Mouse (Mus musculus) E14TG2a.4 (cell line): ENCODE data around the gene Prrxl1.
A peak's percentile ranks its signal among the peaks of the same experiment; 100 is the strongest.

Experiments used
- H3K27me3 ChIP-seq: 2 replicates; pipeline ENCODE4 v1.6.1; 2014; ENCODE audit warnings: low read length, control low read depth; ENCODE audit not compliant: insufficient read depth
- H3K36me3 ChIP-seq: 2 replicates; pipeline ENCODE4 v1.6.1; 2014; ENCODE audit warnings: low read length, control low read depth; ENCODE audit not compliant: insufficient read depth
- H3K4me1 ChIP-seq: replicated peaks from 2 replicates; pipeline ENCODE4 v1.6.1; 2014; ENCODE audit warnings: low read depth, low read length, control low read depth
- H3K4me3 ChIP-seq: replicated peaks from 2 replicates; pipeline ENCODE4 v1.5.1; 2014; ENCODE audit warnings: mild to moderate bottlenecking, low read length
- H3K9me3 ChIP-seq: 2 replicates; pipeline ENCODE4 v1.6.1; 2014; ENCODE audit warnings: low read length, control low read depth
- CTCF ChIP-seq: conservative IDR thresholded peaks from 2 replicates; pipeline ENCODE4 v1.5.1; 2014; ENCODE audit warnings: low read length
- NANOG ChIP-seq: IDR thresholded peaks from 2 replicates; pipeline ENCODE4 v1.6.1; 2014; ENCODE audit warnings: borderline replicate concordance, low read length, mixed read lengths
- POU5F1 ChIP-seq: IDR thresholded peaks from 2 replicates; pipeline ENCODE4 v1.6.1; 2014; ENCODE audit warnings: low read length, borderline replicate concordance

The Prrxl1 gene

GRCm38 (mm10) chr14:32583696-32584095 lies 15.5 kb upstream of the Prrxl1 start:
- Histone ChIP-seq H3K9me3 (no peaks in the 10 kb centered on the region), H3K4me1 (peaks cover 8% of the 10 kb centered on the region), H3K27me3 (peaks cover 4% of the 10 kb centered on the region; the same call in 1 of the 2 replicates), H3K36me3 (peaks cover 2% of the 10 kb centered on the region; the same call in 1 of the 2 replicates), H3K4me3 (no peak overlapping the region)
- TF ChIP-seq NANOG = no peak
- TF ChIP-seq CTCF = no peak
- no peak for TF ChIP-seq POU5F1

DNA sequence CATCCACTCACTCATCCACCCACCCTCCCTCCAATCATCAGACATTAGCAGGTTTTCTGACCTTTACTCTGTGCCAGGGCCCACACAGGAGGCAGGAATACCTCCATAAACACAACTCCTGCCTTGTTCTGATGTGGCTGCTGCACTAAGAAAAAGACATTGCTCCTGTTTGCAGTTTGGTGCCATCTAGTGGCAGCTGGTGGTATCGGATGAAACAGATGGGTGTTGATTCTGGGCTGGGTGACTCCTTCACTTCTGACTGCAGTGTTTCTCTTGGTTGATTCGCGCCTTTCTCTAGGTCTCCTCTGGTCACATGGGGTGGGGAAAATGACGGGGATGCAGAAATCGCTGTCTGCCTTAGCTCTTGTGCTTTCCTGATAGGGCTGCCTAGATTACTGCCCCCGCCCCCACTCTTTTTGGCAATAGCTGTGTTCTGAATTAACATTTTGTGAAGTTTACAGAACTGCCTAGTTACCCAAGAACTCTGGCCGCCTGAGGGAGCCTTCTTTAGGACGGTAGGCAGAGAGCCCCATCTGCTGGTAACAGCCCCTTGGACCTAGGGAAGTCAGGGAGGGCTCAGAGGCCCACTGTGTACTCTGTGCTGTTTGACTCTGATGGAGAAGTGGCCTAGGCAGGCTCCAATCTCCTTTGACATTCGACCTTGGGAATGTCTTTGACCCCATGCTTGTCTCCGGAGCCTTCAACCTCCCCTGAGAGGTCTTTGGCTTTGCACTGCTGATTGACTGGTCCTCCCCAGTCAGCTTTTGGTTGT lies 12.0 kb upstream of the Prrxl1 start:
- H3K27me3 ChIP-seq = peaks cover 16% of the 10 kb centered on the region
- no peaks in the 10 kb centered on the region for H3K36me3 ChIP-seq
- peak overlapping the region; percentile 43; the same call in 1 of the 2 replicates for H3K4me3 ChIP-seq
- H3K9me3 ChIP-seq = no peaks in the 10 kb centered on the region
- TF ChIP-seq CTCF (peak; percentile 88), POU5F1 (no peak), NANOG (no peak)
- peaks cover 8% of the 10 kb centered on the region for H3K4me1 ChIP-seq

GRCm38 (mm10) chr14:32590377-32590776 lies 8.8 kb upstream of the Prrxl1 start:
- H3K9me3 ChIP-seq = no peaks in the 10 kb centered on the region
- no peaks in the 10 kb centered on the region for H3K36me3 ChIP-seq
- peaks cover 8% of the 10 kb centered on the region for H3K4me1 ChIP-seq
- no peak overlapping the region for H3K4me3 ChIP-seq
- TF ChIP-seq POU5F1 (no peak), CTCF (no peak), NANOG (no peak)
- H3K27me3 ChIP-seq = peaks cover 37% of the 10 kb centered on the region

DNA sequence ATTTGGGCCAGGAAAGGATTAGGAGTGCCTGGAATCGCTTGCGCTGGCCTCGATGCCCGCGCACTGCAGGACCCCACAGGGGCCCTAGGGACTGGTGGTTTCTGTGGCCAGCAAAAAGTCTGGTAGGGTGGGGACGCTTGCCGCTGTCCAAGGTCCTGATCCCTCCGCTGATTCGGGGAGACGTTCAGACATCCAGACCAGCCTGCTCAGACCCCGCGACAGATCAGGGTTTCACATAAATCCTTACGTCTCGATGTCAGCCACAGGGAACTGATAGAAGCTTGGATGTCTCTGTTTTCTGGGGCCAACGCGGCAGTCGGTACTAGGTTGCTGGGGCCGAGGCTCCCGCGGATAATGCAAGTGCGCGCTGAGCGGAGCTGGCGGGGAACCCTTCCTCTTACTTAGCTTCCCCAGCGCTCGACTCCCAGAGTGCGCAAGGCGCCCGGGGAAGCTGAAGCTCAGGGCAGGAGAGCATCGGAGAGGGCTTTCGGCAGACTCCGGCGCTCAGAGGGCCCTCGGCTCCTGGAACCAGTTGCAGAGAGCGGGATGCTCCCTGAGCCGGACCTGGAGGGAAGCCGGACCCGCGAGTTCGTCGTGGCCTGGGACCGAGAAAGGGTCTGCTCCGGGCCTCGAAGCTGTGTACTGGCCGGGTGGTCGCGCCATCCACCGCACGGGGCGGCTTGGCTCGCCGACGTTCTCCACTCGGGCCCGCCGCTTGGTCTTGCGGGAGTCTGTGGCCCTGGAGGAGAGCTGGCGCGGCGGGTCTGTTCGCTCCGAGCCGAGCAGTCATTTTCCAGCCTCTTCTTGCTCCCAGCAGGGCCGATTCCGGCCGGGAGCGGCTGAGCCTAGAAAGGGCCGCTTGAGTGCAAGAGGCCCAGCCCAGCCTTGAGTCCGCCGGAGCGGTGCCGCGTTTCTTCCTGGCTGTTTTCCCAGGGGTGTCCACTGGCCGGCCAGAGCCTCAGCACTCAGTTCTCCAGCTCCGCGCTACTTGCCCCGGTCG lies 1.7 kb upstream of the Prrxl1 start:
- peaks cover 90% of the 10 kb centered on the region for H3K27me3 ChIP-seq
- H3K4me3 ChIP-seq = peak overlapping the region; percentile 73
- H3K9me3 ChIP-seq = no peaks in the 10 kb centered on the region
- TF ChIP-seq NANOG (no peak), CTCF (no peak), POU5F1 (no peak)
- H3K36me3 ChIP-seq = no peaks in the 10 kb centered on the region
- H3K4me1 ChIP-seq = peaks cover 31% of the 10 kb centered on the region

DNA sequence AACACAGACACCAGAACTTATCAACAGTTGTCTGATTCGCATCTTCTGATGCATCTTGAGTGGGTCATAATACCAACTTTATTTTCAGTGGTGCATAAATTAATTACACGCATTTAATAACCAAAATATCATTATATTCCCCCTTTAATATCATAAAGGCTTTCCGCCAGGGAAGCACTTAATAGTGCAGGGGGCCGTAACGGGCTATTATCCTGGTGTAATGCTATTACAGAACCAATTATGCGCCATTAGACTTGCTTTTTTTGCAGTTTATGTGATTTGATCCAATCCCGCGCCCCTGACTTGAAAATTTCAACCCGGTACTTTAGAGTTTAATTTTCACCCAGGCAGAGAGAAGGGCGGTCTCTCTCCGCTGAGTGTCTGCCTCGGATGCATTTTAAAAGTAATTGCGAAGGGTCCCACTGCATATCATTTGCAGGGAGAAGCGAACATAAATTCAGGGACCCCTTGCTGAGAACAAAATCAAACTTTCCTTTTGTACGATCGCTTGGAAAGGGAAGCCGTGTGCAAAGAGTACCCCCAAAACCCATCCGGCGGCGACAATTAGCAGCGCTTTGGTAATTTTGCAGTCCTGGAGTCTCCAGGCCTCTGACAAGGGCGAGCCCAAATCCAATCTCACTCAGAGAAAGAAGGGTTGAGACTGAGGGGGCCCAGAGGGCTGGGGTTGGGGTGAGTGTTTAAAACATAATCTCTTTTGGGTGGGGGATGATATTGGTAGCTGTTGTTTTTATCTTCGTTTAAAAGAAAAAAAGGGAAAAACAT lies 579 bp upstream of the Prrxl1 start:
- Histone ChIP-seq H3K4me1 (peaks cover 31% of the 10 kb centered on the region), H3K36me3 (no peaks in the 10 kb centered on the region), H3K27me3 (peaks cover 91% of the 10 kb centered on the region), H3K9me3 (no peaks in the 10 kb centered on the region), H3K4me3 (peak overlapping the region; percentile 75; the same call in 1 of the 2 replicates)
- no peak for TF ChIP-seq CTCF
- no peak for TF ChIP-seq POU5F1
- TF ChIP-seq NANOG = no peak

GRCm38 (mm10) chr14:32600110-32600509 lies 903 bp downstream of the Prrxl1 start:
- Histone ChIP-seq H3K27me3 (peaks cover 85% of the 10 kb centered on the region), H3K4me3 (peak overlapping the region; percentile 75), H3K9me3 (no peaks in the 10 kb centered on the region), H3K36me3 (no peaks in the 10 kb centered on the region), H3K4me1 (peaks cover 31% of the 10 kb centered on the region)
- TF ChIP-seq CTCF (no peak), POU5F1 (no peak), NANOG (no peak)

DNA sequence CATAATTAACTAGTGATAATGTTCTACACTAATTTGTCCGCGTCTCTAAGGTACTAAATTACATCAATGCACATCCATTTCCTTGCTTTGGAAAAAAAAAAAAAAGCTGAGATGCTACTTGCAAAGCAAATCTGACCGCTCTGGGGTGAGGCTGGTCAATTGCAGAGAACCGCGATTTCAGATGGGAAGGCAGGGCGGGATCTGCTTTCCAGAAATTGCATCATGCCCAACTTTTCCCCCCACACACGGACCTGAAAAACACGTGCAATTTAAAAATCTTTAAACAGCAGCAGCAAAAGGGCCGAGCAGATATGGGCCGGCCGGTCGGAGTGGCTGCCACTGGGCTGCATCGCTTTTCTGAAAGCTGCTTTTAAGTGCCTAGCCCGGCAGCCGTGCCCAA lies 6.3 kb downstream of the Prrxl1 start:
- Histone ChIP-seq H3K27me3 (peaks cover 40% of the 10 kb centered on the region), H3K9me3 (no peaks in the 10 kb centered on the region), H3K36me3 (no peaks in the 10 kb centered on the region), H3K4me3 (no peak overlapping the region), H3K4me1 (peaks cover under 1% of the 10 kb centered on the region; the same call in 1 of the 2 replicates)
- no peak for TF ChIP-seq NANOG
- TF ChIP-seq POU5F1 = no peak
- no peak for TF ChIP-seq CTCF

GRCm38 (mm10) chr14:32606316-32606715 lies 7.1 kb downstream of the Prrxl1 start:
- no peaks in the 10 kb centered on the region for H3K9me3 ChIP-seq
- H3K27me3 ChIP-seq = peaks cover 32% of the 10 kb centered on the region
- TF ChIP-seq POU5F1 = no peak
- TF ChIP-seq CTCF = no peak
- TF ChIP-seq NANOG = no peak
- H3K4me1 ChIP-seq = no peaks in the 10 kb centered on the region
- no peaks in the 10 kb centered on the region for H3K36me3 ChIP-seq
- no peak overlapping the region for H3K4me3 ChIP-seq
